Mouse (Mus musculus) stomach, postnatal 0 days (tissue): ENCODE measurements at regions not wholly inside any gene's neighbourhood (a gene's known extent, or its start where the extent isn't known, plus 50 kb on each side); places are given as distances from the start of the nearest gene placed in this dataset.

Experiments
- CTCF ChIP-seq: IDR thresholded peaks from 2 replicates; pipeline ENCODE4 v1.5.1; 2016; ENCODE audit warnings: antibody characterized with exemption, low read depth, mild to moderate bottlenecking, moderate library complexity
- EP300 ChIP-seq: optimal IDR thresholded peaks from 2 replicates; pipeline ENCODE3; 2016; ENCODE audit warnings: antibody characterized with exemption

- TF ChIP-seq CTCF, result no peak
- no peak for TF ChIP-seq EP300
Observed at GRCm38 (mm10) chr16:8201306-8201705, 223.6 kb downstream of the Tmem114 start.
